Mouse (Mus musculus) macrophage (primary cell): Measurements from ENCODE around the gene Fitm1. TPM values are rescaled to one million over a fixed set of nuclear protein-coding genes. Genes with fewer than 3 reads are reported as not detected.
A peak's percentile ranks its signal among the peaks of the same experiment; 100 is the strongest.

Experiments
- H3K27ac ChIP-seq: fragments of 350-480 bp; formaldehyde crosslinking; 2 replicates; pipeline ENCODE4 v1.9.0; 2021
- H3K36me3 ChIP-seq: fragments of 350-480 bp; formaldehyde crosslinking; 2 replicates; pipeline ENCODE4 v1.9.0; 2021; ENCODE audit errors: inconsistent target
- H3K4me3 ChIP-seq: fragments of 350-480 bp; formaldehyde crosslinking; 2 replicates; pipeline ENCODE4 v1.9.0; 2021; ENCODE audit errors: inconsistent target
- H3K79me2 ChIP-seq: fragments of 350-480 bp; formaldehyde crosslinking; 2 replicates; pipeline ENCODE4 v1.9.0; 2021; ENCODE audit errors: inconsistent target
- WGBS: methylation state at CpG from one replicate; pipeline ENCODE4 v1.1.7; 2026; ENCODE audit warnings: inconsistent platforms; ENCODE audit not compliant: missing documents; 5-methylcytosine and 5-hydroxymethylcytosine counted together
- polyA plus RNA-seq: library from polyadenylated mRNA; stranded (reverse); fragments of 250-400 nt; gene quantifications from 3 replicates; pipeline ENCODE4 v1.2.4, GENCODE M21; 2018; ENCODE audit warnings: inconsistent platforms

Fitm1 gene
- polyA plus RNA-seq, 1 experiment from 2014 or later = not detected

DNA sequence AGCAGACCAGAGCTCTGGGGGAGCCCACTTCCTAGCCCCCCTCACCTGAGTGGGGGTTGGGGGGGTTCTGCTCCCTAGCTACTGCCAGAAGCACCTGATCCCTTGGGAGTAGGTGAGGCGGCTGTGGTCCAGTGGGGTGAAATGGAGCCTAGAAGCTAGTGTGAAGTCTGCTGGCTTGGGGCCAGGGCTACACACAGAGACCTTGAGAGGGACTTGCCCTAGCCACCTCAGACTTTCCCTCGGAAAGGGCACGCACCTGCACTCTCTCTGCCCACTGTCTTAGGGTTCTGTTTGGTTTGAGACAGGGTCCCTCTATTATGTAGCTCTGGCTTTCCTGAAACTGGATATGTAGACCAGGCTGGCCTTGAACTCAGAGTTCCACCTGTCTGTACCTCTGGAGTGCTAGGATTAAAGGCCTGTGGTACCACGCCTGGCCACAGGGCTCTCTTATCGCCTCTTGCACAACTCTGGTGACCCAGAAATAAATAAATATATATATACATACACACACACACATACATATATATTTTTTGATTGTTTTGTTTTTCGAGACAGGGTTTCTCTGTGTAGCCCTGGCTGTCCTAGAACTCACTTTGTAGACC, 3.4 kb downstream of the Fitm1 start:
- Histone ChIP-seq H3K79me2 (peaks cover 22% of the 10 kb centered on the region), H3K4me3 (peak overlapping the region; percentile 95), H3K27ac (peak overlapping the region; percentile 85), H3K36me3 (peaks cover 25% of the 10 kb centered on the region)
- 0% methylated on average over 5 of the region's 6 CpGs for WGBS

GRCm38 (mm10) chr14:55579511-55580496, 4.4 kb downstream of the Fitm1 start:
- Histone ChIP-seq H3K79me2 (peaks cover 26% of the 10 kb centered on the region), H3K4me3 (no peak overlapping the region; the same call in 1 of the 2 replicates), H3K27ac (no peak overlapping the region), H3K36me3 (peaks cover 25% of the 10 kb centered on the region)
- 92% methylated on average over 22 of the region's 23 CpGs for WGBS

DNA sequence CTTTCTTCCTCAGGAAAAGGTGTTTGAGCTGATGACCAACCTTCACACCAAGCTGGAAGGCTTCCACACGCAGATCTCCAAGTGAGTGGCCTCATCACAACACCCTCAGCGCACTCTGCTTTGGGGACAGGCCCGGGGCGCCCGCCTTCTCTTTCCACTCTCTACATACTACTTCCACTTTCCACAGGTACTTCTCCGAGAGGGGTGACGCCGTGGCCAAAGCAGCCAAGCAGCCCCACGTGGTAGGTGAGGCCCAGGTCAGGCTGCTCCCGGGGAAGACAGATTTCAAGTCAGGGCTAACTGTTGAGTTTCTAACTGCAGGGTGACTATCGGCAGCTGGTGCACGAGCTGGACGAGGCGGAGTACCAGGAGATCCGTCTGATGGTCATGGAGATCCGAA, 5.3 kb downstream of the Fitm1 start:
- no peak overlapping the region for H3K4me3 ChIP-seq
- H3K36me3 ChIP-seq = peaks cover 25% of the 10 kb centered on the region
- 86% methylated on average over 14 of the region's 16 CpGs for WGBS
- H3K27ac ChIP-seq = no peak overlapping the region
- peaks cover 26% of the 10 kb centered on the region for H3K79me2 ChIP-seq

- Histone ChIP-seq H3K79me2 (peaks cover 26% of the 10 kb centered on the region), H3K36me3 (peaks cover 27% of the 10 kb centered on the region), H3K27ac (no peak overlapping the region), H3K4me3 (no peak overlapping the region)
- WGBS = 80% methylated on average over 9 of the region's 9 CpGs
Observed at GRCm38 (mm10) chr14:55581981-55582681, 6.7 kb downstream of the Fitm1 start.

- 23% methylated on average over 5 of the region's 5 CpGs for WGBS
- H3K79me2 ChIP-seq = peaks cover 31% of the 10 kb centered on the region
- H3K36me3 ChIP-seq = peaks cover 47% of the 10 kb centered on the region
- peak overlapping the region; percentile 17 for H3K27ac ChIP-seq
- peak overlapping the region; percentile 70 for H3K4me3 ChIP-seq
Observed at GRCm38 (mm10) chr14:55584303-55584701, 8.9 kb downstream of the Fitm1 start.

DNA sequence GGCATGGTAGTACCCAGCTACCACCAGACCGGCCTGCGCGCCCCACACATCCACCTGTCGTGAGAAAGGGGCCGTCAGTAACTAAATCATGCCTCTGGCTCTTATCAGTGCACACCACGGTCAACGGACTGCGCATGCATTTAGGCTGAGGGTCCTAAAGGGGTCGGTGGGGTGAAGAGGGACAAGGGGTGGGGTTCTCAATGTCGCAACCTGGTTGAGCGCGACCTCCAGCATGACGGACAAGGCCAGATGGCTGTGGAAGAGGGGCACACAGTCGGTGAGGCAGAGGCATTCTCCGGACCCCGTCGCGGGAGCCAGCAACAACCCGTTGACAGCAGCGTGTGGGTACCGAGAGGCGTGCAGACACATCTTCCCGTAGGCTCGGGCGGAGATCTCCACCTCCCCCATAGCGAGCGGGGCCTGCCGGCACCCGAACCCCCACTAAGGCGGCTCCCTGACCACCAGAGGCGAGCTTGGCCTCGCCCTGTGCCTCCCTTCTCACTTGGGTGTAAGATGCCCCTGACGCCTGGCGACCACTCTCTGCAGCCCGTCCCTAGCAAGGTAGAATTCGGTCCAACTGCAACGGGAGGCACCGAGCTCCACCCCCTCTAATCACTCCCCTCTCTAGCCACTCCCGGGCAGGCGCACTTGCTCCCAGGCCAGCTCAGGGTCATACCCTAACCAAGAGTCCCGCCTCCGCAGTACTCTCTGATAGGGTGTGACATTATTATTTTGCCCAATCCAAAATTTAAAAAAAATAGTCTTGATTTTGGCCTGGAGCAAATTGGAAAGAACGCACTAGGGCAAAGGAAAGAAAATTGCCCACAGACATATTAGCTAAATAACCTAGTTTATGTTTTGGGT, 9.5 kb downstream of the Fitm1 start, which contains the start of gene Emc9:
Gene Emc9, minus strand, starts transcription at position 601 of the 864 bp plus-strand sequence.
- WGBS = 12% methylated on average over 41 of the region's 43 CpGs
- H3K4me3 ChIP-seq = peak within 1 kb of the TSS; percentile 70
- peaks cover 31% of the 10 kb centered on the region for H3K79me2 ChIP-seq
- peaks cover 42% of the 10 kb centered on the region for H3K36me3 ChIP-seq
- peak within 1 kb of the TSS; percentile 43 for H3K27ac ChIP-seq

DNA sequence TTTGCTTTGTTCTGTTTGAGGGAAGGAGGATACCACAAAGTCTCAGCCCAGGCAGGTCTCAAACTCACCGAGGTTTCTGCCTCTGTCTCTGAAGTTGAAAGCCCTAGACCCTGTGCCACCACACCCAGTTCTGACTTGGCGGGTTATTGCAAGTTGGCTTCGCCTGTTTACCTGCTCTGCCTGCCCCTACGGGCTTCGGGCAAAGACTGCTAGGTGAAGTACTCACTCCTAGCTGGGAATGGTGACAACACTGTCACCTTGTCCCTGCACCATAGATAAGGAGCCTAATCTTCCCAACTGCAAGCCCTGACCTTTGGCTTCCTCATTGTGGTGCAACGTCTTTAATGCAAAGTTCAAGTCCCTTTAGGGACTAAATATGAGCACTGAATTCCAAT, 10.1 kb downstream of the Fitm1 start:
- 60% methylated on average over 6 of the region's 6 CpGs for WGBS
- H3K4me3 ChIP-seq = peak overlapping the region; percentile 70; the same call in 1 of the 2 replicates
- peaks cover 32% of the 10 kb centered on the region for H3K79me2 ChIP-seq
- H3K27ac ChIP-seq = peak overlapping the region; percentile 43
- H3K36me3 ChIP-seq = peaks cover 35% of the 10 kb centered on the region

DNA sequence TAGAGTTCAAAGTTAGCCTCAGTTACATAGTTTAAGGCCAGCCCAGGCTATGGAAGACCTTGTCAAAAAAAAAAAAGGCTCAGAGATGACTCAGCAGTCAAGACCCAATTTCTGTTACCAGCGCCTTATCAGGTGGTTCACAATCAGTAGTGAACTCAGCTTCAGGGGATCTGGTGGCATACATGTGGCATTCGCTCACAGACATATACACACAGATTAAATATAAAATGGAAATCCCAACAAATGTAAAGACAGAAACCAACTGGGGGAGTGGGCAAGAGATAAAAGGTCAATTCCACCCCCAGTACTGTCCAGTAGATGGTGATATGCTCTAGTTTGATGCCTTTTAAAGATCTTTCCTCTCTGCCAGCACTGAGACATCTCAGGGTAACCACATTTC, 10.7 kb downstream of the Fitm1 start:
- Histone ChIP-seq H3K4me3 (no peak overlapping the region), H3K27ac (peak overlapping the region; percentile 43), H3K36me3 (peaks cover 30% of the 10 kb centered on the region), H3K79me2 (peaks cover 34% of the 10 kb centered on the region)
- 66% methylated on average over 2 of the region's 2 CpGs for WGBS

DNA sequence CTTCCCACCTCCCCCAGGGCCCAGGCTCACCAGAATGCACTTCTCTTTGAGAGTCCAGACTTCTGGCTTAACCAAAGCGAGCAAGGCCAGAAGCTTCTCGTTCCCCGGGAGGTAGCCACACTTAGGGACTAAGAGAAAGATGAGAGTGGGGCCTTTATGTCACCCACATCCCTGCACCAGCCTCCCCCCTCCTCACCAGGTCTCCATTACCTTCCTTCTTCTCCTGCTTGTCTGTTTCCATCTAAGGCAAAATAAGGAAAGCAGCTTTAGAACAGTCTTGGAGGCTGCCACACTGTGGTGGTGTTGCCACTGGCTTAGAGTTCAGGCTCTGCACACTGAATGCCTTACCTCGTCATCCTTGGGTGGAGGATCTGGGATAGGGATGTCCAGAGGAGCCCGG, 13.9 kb downstream of the Fitm1 start:
- H3K36me3 ChIP-seq = peaks cover 23% of the 10 kb centered on the region
- no peak overlapping the region for H3K4me3 ChIP-seq
- no peak overlapping the region for H3K27ac ChIP-seq
- 87% methylated on average over 3 of the region's 5 CpGs for WGBS
- H3K79me2 ChIP-seq = peaks cover 60% of the 10 kb centered on the region

GRCm38 (mm10) chr14:55589771-55590448, 14.5 kb downstream of the Fitm1 start:
- peaks cover 29% of the 10 kb centered on the region for H3K36me3 ChIP-seq
- H3K4me3 ChIP-seq = peak overlapping the region; percentile 97
- H3K79me2 ChIP-seq = peaks cover 63% of the 10 kb centered on the region
- H3K27ac ChIP-seq = peak overlapping the region; percentile 98
- WGBS = 64% methylated on average over 11 of the region's 11 CpGs

DNA sequence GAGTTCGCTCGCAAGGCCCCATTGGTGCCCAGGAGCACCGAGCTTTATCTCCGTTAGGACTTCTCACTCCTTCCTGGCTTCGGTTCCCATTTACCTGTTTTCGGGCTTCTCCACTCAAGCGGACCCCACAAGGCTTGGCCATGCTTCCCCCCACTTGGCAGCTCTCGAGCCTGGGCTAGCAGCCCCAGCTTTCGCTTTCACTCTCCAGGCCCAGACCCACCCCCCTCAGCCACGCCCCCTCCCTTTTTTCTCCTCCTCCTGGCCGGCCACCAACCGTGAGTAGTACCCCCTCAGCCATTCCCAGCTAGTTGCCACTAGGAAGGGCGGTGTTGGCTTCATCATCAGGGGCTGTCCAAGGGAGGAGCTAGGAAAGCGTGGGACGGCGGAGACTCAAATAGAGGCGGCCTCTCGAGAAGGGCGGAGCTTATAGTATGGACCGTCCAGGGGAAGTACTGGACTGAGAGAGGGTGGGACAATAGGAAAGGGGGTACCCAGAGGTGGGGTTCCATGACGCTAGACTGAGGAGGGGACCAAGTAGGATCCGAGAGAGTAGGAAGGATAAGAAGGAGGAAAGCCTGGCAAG, 15.4 kb downstream of the Fitm1 start, which contains the start of gene Psme2:
Gene Psme2, minus strand, starts transcription at position 366 of the 583 bp plus-strand sequence.
- under 1% methylated on average over 21 of the region's 22 CpGs for WGBS
- peak within 1 kb of the TSS; percentile 97 for H3K4me3 ChIP-seq
- peak within 1 kb of the TSS; percentile 98 for H3K27ac ChIP-seq
- H3K36me3 ChIP-seq = peaks cover 38% of the 10 kb centered on the region
- peaks cover 72% of the 10 kb centered on the region for H3K79me2 ChIP-seq

- Histone ChIP-seq H3K36me3 (peaks cover 44% of the 10 kb centered on the region), H3K4me3 (peak within 1 kb of the TSS; percentile 97), H3K79me2 (peaks cover 78% of the 10 kb centered on the region), H3K27ac (peak within 1 kb of the TSS; percentile 98)
- 1% methylated on average over 30 of the region's 33 CpGs for WGBS
Observed at GRCm38 (mm10) chr14:55591331-55591891, 16.0 kb downstream of the Fitm1 start, which contains the start of gene Rnf31. TSS of gene Rnf31 (plus strand) at chr14:55591708.
